Mouse (Mus musculus): ENCODE data around the gene Zfp943. TPM values are rescaled to one million over a fixed set of nuclear protein-coding genes. Genes with fewer than 3 reads are reported as not detected.
"Not testable (repeated sequence)": the region's sequence is repeated elsewhere in the genome, so short reads cannot be mapped to it uniquely, and the experiment has no call there.

The Zfp943 gene
- 14.4 and 16.8 TPM in 2 replicates for polyA plus RNA-seq (2015; fragmentation: Nextera tagmentation; extraction: Ambion mirVana)

DNA sequence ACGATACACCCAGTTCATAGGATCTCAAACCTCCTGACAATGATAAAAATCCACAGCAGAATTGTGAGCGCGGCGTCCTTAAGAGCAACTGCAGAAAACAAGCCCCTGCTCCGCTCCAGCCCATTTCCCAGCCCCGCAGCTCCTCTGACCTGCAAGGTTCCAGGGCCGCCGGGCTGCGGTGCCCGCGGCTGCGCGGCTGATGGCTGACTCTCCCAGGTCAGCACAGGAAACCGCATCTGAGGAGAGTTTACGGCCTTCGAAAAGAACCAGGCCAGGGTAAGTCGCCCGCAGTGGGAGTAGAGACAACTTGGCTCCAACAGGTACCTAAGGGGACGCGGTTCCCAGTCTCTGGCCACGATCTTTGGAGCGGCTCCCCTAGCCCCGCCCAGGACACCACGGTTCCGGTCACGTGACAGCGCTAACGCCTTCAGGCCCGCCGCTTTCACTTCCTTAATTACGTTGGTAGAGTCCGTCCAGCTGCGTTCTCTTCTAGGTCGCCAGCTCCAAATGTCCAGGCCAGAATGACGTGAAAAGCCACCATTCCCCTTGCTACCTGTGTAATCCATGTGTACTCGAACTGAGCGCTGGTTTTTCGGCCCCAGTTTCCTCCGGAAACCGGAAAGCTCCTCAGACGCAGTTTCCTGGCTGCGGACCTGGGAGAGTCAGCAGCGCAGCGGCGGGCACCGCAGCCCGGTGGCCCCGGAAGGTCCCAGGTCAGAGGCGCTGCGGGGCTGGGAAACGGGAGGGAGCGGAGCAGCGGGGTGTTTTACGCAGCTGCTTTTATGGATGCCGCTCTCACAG, at the start of gene Zfp943, which contains the start of gene Zfp942:
Gene Zfp943 (plus strand): TSS at position 446 of the 801 bp plus-strand sequence.
Gene Zfp942 (minus strand): TSS at position 358 of the 801 bp plus-strand sequence.
- peak within 1 kb of the TSS; percentile 56 for H3K4me2 ChIP-seq (replicated peaks)
- under 1% methylated on average over 43 of the region's 55 CpGs for WGBS
- not testable (repeated sequence) for H3K4me1 ChIP-seq (replicated peaks); H3K36me3 ChIP-seq; H3K27me3 ChIP-seq (replicated peaks); H3K9me3 ChIP-seq
- ATAC-seq: peak; percentile 99
- peak within 1 kb of the TSS; percentile 86 for H3K27ac ChIP-seq
- H3K9ac ChIP-seq: peak within 1 kb of the TSS; percentile 75
- H3K4me3 ChIP-seq (replicated peaks): peak within 1 kb of the TSS; percentile 65

DNA sequence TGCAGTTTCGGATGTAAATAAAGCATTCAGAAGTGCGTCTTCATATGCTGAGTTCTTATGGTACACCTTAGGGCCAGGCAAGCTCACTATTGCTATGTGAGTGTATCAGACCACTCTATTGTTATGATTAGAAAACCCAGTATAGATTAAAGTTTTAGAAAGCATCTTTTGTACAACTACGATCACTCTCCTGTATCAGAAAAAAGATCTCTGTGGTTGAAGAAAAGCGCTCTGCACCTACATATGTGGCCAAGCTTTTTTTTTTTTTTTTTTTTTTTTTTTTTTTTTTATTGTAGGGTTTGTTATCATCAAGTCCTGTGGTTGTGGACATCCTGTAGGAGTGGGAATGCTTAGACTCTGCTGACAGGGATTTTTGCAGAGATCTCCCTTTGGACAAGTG, 950 bp downstream of the Zfp943 start:
- ATAC-seq: no peak
- no peak overlapping the region for H3K9ac ChIP-seq
- peak overlapping the region; percentile 52 for H3K4me2 ChIP-seq (replicated peaks)
- no peaks in the 10 kb centered on the region for H3K27me3 ChIP-seq (replicated peaks)
- peak overlapping the region; percentile 65 for H3K4me3 ChIP-seq (replicated peaks)
- no peaks in the 10 kb centered on the region for H3K36me3 ChIP-seq
- no peak overlapping the region for H3K27ac ChIP-seq
- 0 out of 2 replicates have a peak, but pooled peaks cover 2% of the 10 kb centered on the region for H3K4me1 ChIP-seq (replicated peaks)
- no peaks in the 10 kb centered on the region for H3K9me3 ChIP-seq
- WGBS: 48% methylated on average over 4 of the region's 4 CpGs

DNA sequence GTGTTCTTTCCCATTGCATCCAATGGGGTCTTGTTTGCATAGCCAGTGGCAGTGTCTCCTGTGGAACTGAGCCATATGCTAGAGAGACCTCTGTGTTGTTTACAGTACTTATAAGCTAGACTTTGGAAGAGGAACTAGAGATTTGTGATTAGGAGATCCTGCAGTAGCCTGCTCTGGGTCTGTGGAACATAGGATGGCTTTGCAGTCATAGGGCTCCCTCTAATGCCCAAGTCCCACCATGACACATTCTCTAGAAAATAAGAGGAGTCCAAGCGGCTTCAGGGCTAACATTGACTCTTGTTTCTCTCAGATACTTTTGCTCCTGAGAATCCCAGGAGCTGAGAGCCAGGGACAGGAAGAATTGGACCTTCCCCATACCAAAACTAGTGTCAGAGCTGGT, 73.2 kb downstream of the Zfp943 start:
- not testable (repeated sequence) for H3K36me3 ChIP-seq; H3K4me1 ChIP-seq (replicated peaks); H3K9ac ChIP-seq; H3K9me3 ChIP-seq; H3K4me3 ChIP-seq (replicated peaks); ATAC-seq; H3K27ac ChIP-seq; H3K27me3 ChIP-seq (replicated peaks); H3K4me2 ChIP-seq (replicated peaks)
- WGBS: 38% methylated on average over 1 of the region's 1 CpGs

DNA sequence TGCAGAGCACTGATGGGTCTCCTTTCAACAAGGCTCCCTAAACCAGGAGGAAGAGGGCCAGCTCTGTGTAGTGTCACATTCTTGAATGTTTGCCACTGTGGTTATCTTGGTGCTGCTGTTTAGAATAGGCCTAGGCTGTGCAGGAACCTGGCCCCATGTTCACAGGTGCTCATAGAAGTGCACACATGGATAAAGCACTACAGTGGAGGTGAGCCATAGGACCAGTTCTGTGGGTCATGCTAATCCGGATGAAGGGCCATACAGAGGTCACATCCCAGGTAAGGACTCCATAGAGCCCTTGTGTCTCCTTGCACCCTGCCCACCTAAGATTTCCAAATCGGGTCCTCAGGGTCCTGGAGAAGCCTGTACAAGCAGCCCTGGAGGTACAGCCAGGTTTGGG, 87.1 kb downstream of the Zfp943 start:
- no peak for ATAC-seq
- Histone ChIP-seq H3K4me3 (replicated peaks) (no peak overlapping the region), H3K27ac (no peak overlapping the region), H3K4me1 (replicated peaks) (no peaks in the 10 kb centered on the region), H3K9ac (no peak overlapping the region), H3K4me2 (replicated peaks) (no peak overlapping the region), H3K27me3 (replicated peaks) (no peaks in the 10 kb centered on the region), H3K9me3 (no peaks in the 10 kb centered on the region), H3K36me3 (no peaks in the 10 kb centered on the region)
- WGBS: 65% methylated on average over 2 of the region's 2 CpGs

DNA sequence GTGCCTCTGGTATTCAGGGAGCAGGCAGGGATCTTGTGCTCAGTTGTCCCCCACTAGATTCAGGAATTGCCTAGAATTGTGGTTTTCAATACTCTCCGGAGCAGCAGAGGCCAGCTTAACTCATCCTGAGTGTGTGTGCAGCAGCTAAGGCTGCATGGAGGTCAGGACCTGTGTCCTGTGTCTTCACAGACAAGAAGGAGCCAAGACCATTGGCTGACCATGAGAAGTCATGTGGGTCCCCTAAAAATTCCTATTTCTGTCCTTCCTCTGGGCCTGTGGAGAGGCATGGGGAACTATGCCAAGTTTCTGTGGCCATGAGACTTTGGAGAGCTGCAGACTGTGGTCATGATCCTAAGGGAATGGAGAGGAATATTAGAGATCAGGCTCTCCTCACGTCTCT, 90.9 kb downstream of the Zfp943 start:
- Histone ChIP-seq H3K9me3 (no peaks in the 10 kb centered on the region; the same call in 1 of the 2 replicates), H3K27ac (no peak overlapping the region), H3K4me3 (replicated peaks) (no peak overlapping the region), H3K27me3 (replicated peaks) (no peaks in the 10 kb centered on the region), H3K36me3 (no peaks in the 10 kb centered on the region), H3K9ac (no peak overlapping the region), H3K4me2 (replicated peaks) (no peak overlapping the region), H3K4me1 (replicated peaks) (no peaks in the 10 kb centered on the region)
- WGBS: 68% methylated on average over 2 of the region's 2 CpGs
- no peak for ATAC-seq

DNA sequence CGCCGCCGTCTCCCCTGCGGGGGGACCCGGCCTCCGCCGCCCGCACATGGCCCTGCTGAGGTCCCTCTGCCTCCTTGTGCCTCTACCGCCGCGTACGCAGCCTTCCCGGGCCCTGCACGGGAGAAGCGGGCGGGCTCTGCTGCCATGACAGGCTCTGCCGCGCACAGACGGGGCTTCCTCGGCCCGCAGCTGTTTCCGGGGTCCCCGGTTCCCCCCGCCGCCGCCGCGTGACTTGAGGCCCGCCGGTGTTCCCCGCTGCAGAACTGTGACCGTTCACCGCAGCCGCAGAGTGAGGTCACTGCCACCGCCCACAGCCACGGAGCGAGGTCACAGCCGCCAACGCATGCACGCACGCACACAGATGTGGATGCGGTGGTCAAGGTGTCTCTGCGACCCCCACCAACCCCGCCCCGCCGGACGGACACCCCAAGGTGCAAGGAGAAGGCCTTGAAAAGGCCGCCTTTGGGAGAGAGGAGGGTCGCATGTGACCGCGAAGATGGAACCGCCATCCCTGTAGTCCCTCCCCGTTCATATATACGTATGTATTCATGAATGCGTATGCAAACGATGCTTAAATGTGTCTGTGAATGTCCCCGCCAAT, 118.8 kb downstream of the Zfp943 start:
- peak overlapping the region; percentile 92 for H3K4me2 ChIP-seq (replicated peaks)
- H3K4me1 ChIP-seq (replicated peaks): no peaks in the 10 kb centered on the region
- no peaks in the 10 kb centered on the region for H3K36me3 ChIP-seq
- ATAC-seq: peak; percentile 96
- H3K9ac ChIP-seq: peak overlapping the region; percentile 73
- 3% methylated on average over 54 of the region's 57 CpGs for WGBS
- 0 out of 2 replicates have a peak overlapping the region, but pooled peaks have one; percentile 22 for H3K27ac ChIP-seq
- H3K4me3 ChIP-seq (replicated peaks): peak overlapping the region; percentile 67
- H3K27me3 ChIP-seq (replicated peaks): no peaks in the 10 kb centered on the region
- H3K9me3 ChIP-seq: no peaks in the 10 kb centered on the region

DNA sequence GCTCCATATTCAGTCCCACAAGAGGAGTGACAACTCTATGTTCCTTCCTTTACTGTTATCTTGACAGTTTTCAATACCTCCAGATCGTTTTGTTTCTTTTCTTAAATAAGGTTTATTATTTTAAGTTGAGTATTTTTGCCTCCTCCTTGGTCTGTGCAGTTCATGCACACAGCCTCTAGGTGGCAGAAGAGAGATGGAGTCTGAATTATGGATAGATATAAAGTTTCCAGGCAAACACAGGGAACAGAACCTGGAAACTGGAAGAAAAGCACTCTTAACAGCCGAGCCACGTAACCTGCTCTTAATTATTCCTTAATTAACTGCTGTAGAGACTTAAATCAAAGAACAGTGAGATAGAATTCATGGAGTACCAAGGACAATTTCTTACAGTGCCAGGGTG, 120.9 kb downstream of the Zfp943 start:
- H3K9ac ChIP-seq; H3K4me1 ChIP-seq (replicated peaks); H3K27me3 ChIP-seq (replicated peaks); ATAC-seq; H3K36me3 ChIP-seq; H3K4me2 ChIP-seq (replicated peaks); H3K27ac ChIP-seq; H3K4me3 ChIP-seq (replicated peaks); H3K9me3 ChIP-seq: not testable (repeated sequence)
- 18% methylated on average over 3 of the region's 3 CpGs for WGBS

DNA sequence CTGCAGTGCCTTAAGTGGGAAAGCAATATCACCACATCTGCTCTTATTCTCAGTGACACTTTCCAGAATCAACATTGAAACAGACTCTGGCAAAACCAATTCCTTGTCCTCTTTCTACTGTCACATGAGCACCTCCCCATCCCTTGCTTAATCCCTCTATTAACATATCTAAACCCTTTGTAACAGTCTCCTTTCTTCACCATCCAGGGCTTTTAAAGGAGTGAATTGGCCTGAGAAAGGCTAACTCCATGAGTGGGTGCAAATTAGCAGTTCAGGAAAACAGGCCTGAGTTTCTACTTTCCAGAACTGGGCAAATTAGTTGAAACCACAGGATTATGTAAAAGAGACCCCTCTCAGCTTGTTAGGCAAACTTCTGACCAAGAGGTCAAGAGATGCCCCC, 156.4 kb downstream of the Zfp943 start:
- Histone ChIP-seq H3K4me2 (replicated peaks) (no peak overlapping the region), H3K27me3 (replicated peaks) (no peaks in the 10 kb centered on the region), H3K36me3 (no peaks in the 10 kb centered on the region), H3K9me3 (no peaks in the 10 kb centered on the region), H3K4me3 (replicated peaks) (no peak overlapping the region), H3K4me1 (replicated peaks) (no peaks in the 10 kb centered on the region), H3K27ac (no peak overlapping the region), H3K9ac (no peak overlapping the region)
- ATAC-seq: no peak

Other genes starting within 250 kb of the Zfp943 start
- 4.3 and 4.6 TPM in 2 replicates for gene Zfp229, start 231.8 kb upstream of the Zfp943 start, polyA plus RNA-seq (2015; fragmentation: Nextera tagmentation; extraction: Ambion mirVana)
- gene Zfp820, start 116.8 kb upstream of the Zfp943 start, polyA plus RNA-seq (2015; fragmentation: Nextera tagmentation; extraction: Ambion mirVana): 5.0 and 7.5 TPM in 2 replicates
- 8.8 and 9.5 TPM in 2 replicates for gene Zfp995, start 52.6 kb upstream of the Zfp943 start, polyA plus RNA-seq (2015; fragmentation: Nextera tagmentation; extraction: Ambion mirVana)
- gene Zfp942, start 88 bp upstream of the Zfp943 start, polyA plus RNA-seq (2015; fragmentation: Nextera tagmentation; extraction: Ambion mirVana): 20.8 and 22.9 TPM in 2 replicates
- gene Zfp947, start 203.6 kb downstream of the Zfp943 start, polyA plus RNA-seq (2015; fragmentation: Nextera tagmentation; extraction: Ambion mirVana): 2.9 TPM in 2 replicates